Mouse (Mus musculus) frontal cortex, postnatal 25 days (tissue): ENCODE data around the gene Ablim1.

Source experiments
- DNase-seq, 2 experiments: peaks; one replicate each; pipeline ENCODE4 v3.0.0; 2022; ENCODE audit warnings: low spot score in 2 of 2

Gene Ablim1

GRCm38 (mm10) chr19:57101986-57102385 is 212.7 kb downstream of the Ablim1 start:
- DNase-seq, result no peak

GRCm38 (mm10) chr19:57100753-57101446 is 213.8 kb downstream of the Ablim1 start:
- no peak for DNase-seq

GRCm38 (mm10) chr19:57099986-57100385 is 214.7 kb downstream of the Ablim1 start:
- DNase-seq, result no peak

GRCm38 (mm10) chr19:57099094-57099357 is 215.7 kb downstream of the Ablim1 start:
- no peak for DNase-seq

GRCm38 (mm10) chr19:57098241-57099093 is 216.3 kb downstream of the Ablim1 start:
- DNase-seq, result peak in 1 of 2 experiments; percentile 34

- no peak for DNase-seq
These were observed 219.4 kb downstream of the Ablim1 start for GRCm38 (mm10) chr19:57095340-57095739.

- no peak for DNase-seq
These were observed 221.1 kb downstream of the Ablim1 start for GRCm38 (mm10) chr19:57093698-57094004.

GRCm38 (mm10) chr19:57092958-57093697 is 221.6 kb downstream of the Ablim1 start:
- no peak for DNase-seq

- no peak for DNase-seq
These were observed 223.4 kb downstream of the Ablim1 start for GRCm38 (mm10) chr19:57091278-57091677.

GRCm38 (mm10) chr19:57088804-57089369 is 225.8 kb downstream of the Ablim1 start:
- DNase-seq, result no peak

- DNase-seq, result no peak
These were observed 230.1 kb downstream of the Ablim1 start for GRCm38 (mm10) chr19:57084520-57085166.

GRCm38 (mm10) chr19:57083887-57084286 is 230.8 kb downstream of the Ablim1 start:
- no peak for DNase-seq

GRCm38 (mm10) chr19:57083183-57083555 is 231.6 kb downstream of the Ablim1 start:
- DNase-seq, result no peak

GRCm38 (mm10) chr19:57082454-57083182 is 232.1 kb downstream of the Ablim1 start:
- DNase-seq, result no peak

- DNase-seq, result no peak
These were observed 233.2 kb downstream of the Ablim1 start for GRCm38 (mm10) chr19:57081536-57081935.

- DNase-seq, result no peak
These were observed 235.1 kb downstream of the Ablim1 start for GRCm38 (mm10) chr19:57079606-57079981.

- no peak for DNase-seq
These were observed 235.7 kb downstream of the Ablim1 start for GRCm38 (mm10) chr19:57078867-57079605.

GRCm38 (mm10) chr19:57077826-57078699 is 236.7 kb downstream of the Ablim1 start:
- DNase-seq, result no peak

- no peak for DNase-seq
These were observed 241.3 kb downstream of the Ablim1 start for GRCm38 (mm10) chr19:57073450-57073849.

- no peak for DNase-seq
These were observed 242.0 kb downstream of the Ablim1 start for GRCm38 (mm10) chr19:57072756-57073155.
